Mouse (Mus musculus) 416B (cell line): Measurements from ENCODE around the gene Txndc2.
A peak's percentile ranks its signal among the peaks of the same experiment; 100 is the strongest.
"Not testable (repeated sequence)": the region's sequence is repeated elsewhere in the genome, so short reads cannot be mapped to it uniquely, and the experiment has no call there.

ENCODE experiments used
- DNase-seq: peaks from one replicate; pipeline ENCODE4 v3.0.0; 2011; ENCODE audit warnings: low read depth

The Txndc2 gene

DNA sequence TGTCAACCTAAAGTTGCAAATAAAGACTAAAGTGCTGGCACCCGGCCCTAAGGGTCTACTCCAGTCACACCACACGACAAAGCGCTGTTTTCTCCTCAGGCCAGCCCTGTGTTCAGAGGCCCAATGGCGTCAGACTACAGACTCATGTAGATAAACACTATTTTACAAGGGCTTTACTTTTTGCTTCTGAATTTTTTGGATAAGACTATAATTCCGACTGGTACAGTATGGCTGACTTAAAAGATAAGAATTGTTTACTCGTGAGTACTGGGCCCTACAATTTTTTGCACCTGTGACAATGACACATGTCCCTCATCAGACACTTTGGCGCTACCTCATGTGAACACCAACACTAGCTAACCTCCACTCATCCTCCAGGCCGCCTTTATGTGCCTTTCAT is 14.1 kb upstream of the Txndc2 start:
- DNase-seq: no peak

DNA sequence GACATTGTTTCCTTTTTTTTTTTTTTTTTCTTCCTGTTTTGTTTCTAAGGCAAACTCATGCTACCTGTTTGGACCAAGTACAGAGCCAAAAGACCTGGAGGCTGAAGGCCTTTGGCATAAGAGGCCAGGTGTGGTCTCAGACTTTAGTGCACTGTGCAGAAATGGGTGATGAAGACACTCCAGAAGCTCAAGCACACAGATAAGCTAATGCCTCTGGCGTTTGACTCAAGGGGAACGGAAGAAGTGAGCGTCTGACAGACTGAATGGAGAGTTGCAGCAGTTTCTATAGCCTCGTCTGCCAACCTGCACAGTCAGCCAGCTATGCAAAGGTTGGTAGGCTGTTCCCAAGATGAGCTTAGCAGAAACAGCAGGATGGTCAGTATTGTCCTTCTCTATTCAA is 13.6 kb upstream of the Txndc2 start:
- no peak for DNase-seq

DNA sequence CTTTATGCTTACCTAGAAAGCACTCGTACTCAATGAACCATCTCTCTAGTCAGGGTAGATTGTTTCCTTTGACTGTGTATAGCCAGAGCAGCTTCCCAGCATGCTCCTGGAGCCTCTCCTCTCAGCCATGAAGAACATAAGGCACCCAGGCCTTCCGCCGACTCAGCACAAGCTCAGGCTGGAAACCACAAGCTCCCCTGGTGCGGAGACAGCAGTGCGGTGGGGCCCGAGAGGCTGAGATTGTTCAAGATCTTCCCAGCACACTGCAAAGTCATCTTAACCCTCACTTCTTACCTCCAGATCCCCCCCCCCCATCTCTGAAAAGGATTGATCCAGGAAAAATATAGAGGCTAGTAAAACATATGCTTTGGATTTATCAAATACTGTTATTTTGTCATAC is 8.6 kb upstream of the Txndc2 start:
- no peak for DNase-seq

DNA sequence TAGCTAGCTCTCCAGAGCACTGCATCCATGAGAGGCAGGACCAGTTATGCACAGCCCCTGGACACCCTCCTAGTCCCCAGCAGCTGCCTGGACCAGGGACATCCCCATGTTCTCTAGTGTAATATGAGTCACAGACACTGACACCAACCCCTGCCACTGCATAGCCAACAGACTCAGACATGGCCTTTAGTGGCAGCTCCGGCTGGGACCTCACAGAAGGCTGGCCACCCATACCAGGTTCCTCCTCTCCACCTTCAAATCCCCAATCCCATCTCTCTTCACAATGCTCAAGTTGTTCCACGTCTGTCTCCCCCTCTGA is 7.2 kb upstream of the Txndc2 start:
- DNase-seq: no peak

DNA sequence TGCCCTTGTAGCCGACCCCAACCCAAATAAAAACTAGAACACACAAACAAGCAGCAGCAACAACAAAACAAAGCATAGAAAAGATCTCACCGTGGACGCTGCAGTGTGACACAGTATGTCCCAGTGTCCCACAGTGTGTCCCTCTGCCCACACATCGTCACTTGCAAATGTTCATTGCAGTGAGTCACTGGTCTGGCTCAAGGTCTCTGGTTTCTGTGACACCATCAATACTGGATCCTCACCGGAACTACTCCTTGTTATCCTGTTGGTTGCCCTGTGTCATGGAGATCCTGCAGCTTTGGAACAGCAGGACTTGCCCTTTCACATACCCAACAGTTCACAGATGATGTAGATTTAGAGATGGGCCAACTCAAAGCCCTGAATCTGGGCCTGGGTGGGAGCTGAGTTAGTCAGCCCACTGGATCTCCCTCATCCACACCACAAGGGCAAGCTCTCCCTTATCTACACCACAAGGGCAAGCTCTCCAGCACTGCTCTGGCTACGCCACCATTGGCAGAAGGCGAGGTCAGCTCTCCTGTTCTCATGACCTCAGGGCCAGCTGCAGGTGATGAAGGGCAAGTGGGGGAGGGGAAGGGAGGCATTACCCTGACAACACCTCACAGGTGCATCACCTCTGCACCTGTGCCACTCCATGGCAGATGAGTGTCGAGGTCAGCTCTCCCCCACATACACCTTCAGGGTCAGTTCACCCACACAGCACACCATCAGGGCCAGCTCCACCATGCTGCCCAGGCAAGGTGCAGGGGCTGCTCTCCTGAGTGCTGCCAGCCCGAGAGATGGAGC is 6.6 kb upstream of the Txndc2 start:
- DNase-seq: peak; percentile 49

DNA sequence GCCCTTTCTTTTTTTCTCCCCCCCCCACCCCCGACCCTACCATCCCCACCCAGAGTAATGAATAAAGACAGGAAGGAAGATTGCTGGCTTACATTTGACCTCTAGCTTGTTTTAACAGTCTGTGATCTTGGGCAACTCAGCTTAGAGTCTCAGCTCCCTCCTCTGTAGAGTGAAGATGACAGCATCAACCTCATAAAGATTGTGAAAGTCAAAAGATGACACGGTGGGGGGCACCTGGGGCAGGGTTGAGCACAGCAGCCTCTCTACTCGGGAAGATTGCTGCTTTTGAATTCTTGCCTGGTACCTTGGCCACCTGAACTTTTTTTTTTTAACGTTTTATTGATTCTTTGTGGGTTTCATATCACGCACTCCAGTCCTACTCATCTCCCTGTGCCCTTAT is 6.0 kb upstream of the Txndc2 start:
- DNase-seq: peak; percentile 51

DNA sequence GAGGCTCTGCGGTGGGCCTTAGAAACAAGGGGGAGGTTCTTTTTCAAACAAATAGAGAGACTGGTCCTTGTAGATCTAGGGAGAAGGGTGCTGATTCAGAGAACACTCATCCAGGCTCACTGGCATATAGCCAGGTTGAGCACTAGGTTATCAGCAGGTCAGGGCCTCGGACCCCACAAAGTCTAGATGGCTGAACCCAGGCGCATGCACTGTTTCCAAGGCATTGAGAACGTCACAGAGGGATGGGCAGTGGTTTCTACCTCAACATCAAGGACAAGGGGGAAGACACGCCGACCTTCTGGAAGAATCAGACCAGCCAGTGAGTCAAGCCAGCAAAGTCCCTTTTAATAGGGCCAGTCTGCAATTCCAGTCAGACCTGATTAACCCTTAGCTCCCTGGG is 5.3 kb upstream of the Txndc2 start:
- DNase-seq: no peak

DNA sequence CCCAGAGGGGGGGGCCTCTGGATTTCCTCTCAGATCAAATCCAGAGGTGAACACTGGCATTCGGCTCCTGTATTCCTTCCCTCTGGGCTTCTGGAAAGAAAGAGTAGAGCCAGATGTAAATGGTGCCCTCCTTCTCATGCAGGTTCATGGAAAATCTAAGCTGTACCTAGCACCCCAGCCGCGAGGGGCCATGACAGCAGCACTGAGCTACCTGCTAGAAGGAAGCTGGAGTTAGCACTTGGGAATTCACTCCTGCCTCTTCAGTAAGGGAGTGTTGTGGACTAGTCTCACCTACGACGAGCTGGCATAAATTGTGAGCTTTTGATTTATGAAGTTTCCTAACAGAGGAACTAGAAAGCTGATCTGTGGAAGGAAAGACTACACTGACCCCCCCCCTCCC is 1.6 kb upstream of the Txndc2 start:
- no peak for DNase-seq

DNA sequence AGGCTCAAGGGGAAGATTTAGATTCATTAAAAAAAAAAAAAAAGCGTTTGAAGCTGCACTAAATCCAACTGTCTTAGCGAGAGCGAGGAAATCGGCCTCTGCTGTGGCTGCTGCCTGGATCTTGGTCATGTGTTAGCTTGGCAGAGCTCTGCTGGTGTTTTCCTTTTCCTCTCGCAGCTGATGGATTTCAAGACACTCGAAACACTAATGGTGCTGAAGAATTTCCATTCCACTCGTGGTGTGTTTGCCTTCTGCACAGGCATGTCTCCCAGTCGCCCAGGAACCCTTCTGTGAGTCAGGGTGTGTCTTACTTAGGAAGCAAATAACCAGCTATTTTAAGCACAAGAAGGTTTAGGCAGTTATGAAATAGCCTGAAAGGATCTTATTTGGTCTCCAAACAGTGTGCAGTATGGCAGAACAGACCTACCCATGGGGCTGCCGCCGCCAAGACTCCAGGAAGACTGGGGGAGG is 1.1 kb upstream of the Txndc2 start:
- no peak for DNase-seq

DNA sequence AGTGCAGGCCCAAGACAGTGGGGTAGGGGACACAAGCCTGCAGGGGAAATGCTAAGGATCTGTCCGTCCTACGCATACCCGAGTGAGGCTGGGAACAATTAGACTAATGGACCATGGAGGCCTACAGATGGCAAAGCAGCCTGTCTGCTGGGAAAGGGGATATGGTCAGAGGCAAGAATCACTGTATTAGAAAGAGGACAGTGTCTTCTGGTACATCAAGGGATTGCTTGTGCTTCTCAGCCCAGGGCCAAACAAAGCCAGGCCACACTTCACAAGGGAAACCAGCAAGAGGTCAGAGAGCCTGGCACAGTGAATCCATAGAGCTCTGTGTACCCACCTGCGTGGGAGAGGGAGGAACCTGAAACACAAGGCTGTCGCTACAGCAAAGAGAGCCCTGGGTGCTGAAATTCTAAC is 617 bp upstream of the Txndc2 start:
- DNase-seq: no peak

DNA sequence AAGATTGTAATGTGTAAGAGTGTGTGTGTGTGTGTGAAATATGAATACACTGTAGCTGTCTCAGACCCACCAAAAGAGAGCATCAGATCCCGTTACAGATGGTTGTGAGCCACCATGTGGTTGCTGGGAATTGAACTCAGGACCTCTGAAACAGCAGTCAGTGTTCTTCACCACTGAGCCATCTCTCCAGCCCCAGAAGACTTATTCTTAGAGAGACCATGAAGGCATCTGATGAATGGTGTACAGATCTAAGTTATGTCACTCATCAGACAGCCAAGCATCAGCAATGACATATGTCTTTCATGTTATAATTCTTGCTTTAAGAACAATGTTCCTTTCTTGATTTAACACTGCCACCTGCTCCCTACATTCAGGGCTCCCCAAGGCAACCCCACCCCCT is 2.8 kb downstream of the Txndc2 start:
- DNase-seq: no peak

DNA sequence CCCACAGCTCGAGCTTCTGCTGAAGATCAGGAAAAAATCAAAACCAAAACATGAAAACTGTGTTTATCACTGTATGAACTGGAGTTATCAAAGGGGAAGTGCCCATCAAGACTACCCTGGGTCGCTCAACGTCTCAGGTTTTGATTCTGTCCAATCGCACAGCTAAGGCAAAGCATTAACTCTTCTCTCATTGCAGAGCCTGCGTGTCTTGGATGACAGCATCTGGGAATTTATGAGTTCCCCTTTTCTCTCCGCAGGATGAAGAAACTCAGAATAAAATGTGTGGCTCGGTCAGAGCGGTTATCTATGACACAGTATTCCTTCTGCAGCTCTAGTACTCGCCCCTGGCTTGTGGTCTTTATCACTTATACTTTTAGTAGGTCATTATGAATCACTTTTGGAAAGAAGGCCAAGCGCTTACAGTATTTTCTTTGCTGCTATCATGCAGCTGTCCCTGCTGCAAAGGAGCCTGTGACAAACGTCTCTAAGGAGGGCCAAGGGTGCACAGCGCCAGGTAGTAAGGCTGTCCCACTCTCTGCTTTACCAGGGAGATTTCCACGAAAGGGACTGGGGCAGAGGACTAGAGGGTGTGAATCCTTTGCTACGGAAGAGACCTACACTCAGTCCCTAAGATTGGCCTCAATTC is 6.1 kb downstream of the Txndc2 start:
- DNase-seq: peak; percentile 51

DNA sequence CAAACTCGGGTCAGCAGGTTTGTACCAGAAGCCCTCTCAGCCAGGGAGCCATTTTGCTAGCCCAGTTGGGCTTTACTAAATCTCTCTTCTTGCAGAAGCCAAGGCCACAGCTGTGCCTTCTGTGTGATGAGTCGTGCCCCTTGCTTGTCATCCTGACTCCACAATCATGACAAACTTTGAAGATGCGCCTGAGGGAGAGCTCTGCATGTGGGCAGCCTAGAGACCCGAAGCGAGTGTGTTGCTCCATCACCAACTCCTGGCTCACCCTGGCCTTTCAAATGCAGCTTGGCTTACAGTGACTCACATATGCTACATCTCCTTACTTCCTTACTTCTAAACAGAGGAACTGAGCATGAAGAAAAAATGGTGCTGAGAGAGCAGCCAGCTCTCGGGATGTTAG is 12.0 kb downstream of the Txndc2 start:
- peak; percentile 62 for DNase-seq

DNA sequence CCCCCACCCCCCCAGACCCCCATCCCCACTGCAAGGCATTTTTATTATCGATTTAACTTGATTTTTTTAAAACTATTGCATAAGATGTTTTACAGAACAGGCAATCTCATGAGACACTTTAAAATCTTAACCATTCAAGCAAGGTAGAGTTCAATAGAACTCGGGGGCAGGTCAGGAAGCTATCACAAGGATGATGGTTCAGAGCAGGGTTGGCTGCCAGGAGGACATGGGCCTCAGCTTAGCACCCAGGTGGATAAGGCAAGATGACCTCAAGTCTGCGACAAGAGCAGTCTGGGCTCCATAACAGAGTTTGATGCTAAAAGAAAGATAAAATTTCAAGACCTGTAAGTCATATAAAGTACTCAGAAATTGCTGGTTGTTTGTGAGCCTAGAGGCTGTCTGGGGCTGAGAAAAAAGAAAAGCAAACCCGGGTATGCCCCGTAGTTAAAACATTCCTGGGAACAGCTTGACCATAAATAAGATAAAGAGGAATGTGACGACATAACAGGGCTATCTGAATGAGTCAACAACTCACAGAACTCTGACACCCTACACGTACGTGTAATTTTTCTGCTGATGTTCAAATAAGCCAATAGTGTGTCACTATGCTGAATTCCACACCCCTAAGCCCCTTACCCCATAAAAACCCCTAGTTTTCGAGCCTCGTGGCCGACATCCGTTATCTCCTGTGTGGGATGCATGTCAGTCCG is 13.0 kb downstream of the Txndc2 start:
- not testable (repeated sequence) for DNase-seq

DNA sequence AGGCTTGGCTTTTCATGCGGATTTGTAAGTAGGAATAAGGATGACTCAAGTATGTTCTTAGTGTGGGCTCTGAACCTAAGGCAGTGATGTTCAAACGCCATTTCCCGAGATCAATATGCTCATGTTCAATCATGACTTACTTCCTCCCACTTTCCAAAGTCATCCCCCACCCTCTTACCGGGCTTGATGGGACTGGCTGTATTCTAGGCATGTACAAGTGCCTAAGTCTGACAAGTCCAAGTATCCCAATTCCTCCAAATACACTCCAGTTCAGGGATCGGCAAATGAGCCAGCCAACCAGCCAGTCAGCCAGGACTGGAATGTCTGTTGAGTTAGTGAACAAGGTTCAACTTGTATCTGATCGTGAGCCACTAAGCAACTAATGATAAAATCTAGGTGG is 15.7 kb downstream of the Txndc2 start:
- no peak for DNase-seq

DNA sequence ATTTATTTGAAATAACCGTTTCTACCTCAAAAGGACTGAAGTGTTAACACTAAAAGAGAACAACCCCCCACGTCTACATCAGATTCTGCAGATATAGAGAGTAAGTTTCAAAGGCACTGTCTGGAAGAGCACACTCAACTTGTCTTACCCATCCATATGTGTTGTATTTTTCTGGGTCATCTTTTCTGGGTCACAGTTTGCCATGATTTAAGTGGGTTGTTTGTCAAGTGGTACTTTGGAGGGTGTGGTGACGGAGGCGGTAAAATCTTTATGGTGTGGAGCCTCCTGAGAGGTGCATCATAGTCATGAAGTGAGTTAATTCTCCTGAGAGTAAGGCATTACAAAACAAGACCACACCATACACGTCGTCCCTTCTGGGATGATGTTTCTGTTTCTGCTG is 16.4 kb downstream of the Txndc2 start:
- DNase-seq: no peak

DNA sequence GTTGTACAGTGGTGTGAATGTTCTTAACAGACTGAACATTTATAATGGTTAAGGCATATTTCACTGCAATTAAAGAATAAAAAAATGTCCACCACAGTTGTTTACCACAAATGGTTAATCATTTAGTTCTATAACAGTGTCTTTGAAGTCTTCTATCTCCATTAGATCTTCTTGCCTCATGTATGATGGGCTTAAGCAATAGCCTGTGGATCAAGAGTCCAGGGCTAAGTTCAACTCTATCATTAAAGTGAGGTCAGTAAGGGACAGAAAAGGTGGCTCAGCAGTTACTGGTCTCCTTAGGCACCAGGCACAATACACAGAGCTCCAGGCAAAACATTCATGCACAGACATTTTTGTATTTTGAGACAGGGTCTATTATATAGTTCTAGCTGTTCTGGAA is 18.8 kb downstream of the Txndc2 start:
- DNase-seq: no peak

DNA sequence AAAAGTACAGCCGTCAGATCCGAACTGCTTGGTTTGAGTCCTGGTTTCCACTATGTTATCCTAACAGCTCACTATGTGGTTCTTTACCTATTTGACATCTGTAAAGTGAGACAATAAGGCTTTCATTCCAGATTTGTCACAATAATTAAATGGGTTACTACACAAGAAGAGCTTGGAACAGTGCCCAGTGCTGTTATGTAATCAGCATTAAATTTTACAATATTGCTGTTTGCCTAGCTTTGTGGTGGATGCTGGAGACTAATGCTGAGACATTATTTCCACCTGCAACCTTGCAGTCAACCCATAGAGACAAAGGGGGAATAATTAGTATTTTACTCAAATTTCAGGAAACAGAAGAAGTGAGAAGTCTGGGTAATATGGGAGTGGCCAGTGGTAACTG is 23.5 kb downstream of the Txndc2 start:
- peak; percentile 56 for DNase-seq

DNA sequence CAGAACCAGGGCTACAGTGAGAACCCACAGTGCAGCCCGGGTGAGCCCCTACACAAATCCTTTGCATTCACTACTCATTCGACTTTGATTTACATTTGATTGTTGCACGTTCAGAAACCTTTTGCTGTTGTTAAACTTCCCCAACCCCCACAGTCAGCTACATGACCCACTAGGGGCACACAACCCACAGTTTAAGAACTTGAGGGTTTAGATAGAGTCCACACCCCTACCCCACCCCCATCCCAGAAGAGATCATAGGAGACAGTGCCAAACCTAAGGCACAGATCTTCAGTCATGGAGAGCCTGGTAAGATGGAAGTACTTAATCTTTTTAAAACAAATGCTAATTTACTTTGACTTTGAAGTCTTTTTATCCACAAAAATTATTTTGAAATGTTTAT is 26.3 kb downstream of the Txndc2 start:
- no peak for DNase-seq

DNA sequence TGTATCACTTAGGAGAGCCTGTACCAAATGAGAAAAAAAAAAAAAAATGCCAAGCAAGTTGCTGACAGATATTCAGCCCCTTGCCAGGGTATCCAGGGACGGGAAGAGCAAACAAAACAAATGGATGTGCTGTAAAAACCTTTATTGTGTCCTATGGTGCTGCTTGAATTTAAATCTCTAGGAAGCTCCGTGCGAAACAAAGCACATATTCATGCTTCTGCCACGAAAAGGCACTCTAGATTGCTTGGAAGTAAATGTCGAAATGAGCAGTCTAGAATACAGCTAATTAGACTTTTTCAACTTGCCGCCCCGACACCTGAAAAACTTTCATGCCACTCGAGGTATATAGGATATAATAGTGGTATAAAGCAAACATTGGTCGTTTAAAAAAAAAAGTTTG is 27.5 kb downstream of the Txndc2 start:
- DNase-seq: no peak

DNA sequence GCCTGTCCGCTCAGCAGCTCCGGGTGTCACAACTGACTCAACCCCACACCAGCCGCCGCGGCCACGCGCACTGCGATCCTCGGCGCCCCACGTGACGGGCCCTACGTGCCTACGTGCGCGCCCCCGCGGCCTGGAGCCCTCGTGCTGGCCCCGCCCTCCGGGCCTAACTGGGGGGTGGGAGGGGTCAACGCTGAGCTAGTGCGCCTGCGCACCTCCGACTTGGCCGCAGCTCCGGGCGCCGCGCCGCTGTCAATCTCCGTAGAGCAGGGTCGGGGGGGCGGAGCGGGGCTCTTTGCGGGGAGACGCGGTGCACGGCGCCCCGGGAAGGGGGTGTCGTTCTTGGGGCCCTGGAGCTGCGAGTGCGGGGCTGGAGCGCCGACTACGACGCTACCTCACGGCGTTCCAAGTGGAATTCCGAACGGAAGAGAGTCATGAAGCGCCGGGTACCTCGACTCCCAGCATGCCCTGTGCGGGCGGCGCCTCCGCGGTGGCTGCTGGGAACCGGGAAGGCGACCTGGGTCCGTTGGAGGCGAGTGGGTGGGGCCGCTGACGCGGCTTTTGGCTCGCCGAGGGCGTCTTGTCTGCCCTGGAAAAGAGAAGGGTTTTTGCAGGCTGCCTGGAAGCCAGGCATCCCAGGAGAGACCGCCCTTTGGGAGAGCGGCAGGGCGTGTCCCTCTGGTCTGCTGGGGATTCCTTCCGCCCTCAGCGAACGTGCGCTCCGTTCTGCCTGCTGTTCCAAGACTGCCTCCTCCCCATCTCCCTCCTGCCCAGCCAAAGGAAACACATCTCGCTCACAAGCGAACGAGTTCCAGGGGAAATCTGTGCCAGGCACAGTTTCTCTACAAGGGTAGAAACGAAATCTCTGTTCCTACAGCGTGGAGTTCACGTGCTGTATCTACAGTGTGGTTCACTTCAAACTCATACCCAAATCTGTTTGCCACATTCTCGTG is 28.2 kb downstream of the Txndc2 start, which contains the start of gene Vapa:
Gene Vapa (minus strand): TSS at position 93 of the 950 bp plus-strand sequence.
- peak; percentile 97 for DNase-seq

DNA sequence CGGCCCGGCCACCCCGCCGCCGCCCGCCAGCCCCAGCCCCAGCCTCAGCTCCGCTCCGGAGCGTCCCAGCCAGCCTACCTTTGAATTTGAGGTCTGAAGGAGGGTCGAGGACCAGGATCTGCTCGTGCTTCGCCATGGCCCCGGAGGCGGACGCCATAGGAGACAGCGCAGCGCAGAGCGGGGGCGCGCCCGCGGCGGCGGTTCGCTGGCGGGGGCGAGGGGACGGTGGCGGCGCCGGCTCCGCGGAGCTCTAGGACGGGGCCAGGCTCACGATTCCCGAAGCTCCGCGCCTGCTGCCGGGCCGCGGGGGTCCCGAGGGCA is 28.9 kb downstream of the Txndc2 start:
- DNase-seq: no peak
